In the genomic region with DNA sequence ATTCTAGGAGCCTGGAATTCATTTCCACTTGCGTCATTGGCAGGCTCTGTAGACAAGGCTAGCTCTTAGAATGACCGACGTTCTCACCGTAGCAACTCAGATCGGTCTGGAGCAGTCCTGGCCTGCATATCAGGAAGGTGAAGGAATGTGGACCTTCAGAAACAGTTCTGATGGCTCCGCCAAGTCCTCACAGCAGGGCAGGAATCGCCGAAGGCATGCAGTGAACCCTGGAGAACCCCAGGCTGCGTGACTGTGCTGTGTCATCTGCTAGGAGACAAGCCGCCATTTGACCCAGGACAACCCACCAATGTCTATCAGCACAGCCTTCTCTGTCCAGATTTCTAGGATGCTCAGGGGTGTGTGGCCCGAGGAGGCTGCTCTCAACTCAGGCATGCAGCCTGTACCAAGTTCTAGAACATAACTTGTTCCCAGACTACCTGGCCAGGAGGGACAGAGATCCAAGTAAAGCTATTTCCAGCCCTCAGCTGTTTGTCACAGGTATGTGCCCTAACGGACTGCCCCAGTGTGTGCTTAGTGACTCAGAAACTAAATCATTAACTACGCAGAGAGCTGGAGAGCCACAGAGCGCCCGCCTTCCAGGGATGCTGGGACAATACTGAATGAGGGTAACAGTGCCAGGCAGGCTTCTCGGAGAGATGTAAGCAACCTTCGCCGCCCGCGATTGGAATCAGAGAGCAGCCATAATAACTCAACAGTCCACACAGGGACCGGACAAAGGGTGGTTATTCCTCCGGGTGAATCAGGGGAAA, we compare ENCODE assay signal across 10 mouse cellular contexts. TPM values are rescaled to one million over a fixed set of nuclear protein-coding genes. Genes with fewer than 3 reads are reported as not detected.
A peak's percentile ranks its signal among the peaks of the same experiment; 100 is the strongest.
DNase-seq lines count a peak whose midpoint lies in the region; ATAC-seq and TF ChIP-seq lines count a peak whose summit lies in the region.
"Had no signal": no experiment of that assay in that cellular context is flagged by ENCODE, and none has a peak within 500 bp of the region (broad histone marks: within the 10 kb centered on the region; RNA-seq: fewer than 3 reads in every experiment).

No protein-coding gene starts in this region.

- no peak for TF ChIP-seq CTCF in kidney, adult 2 months (conservative IDR thresholded peaks at IDR 0.05; ENCODE audit: insufficient read depth, insufficient read length, low read depth, low read length)
- TF ChIP-seq CTCF in small intestine, adult 2 months (IDR thresholded peaks at IDR 0.05; ENCODE audit: extremely low read depth, insufficient read length, insufficient replicate concordance, low read depth, low read length), result no peak

- no peak for TF ChIP-seq POLR2A in kidney, adult 2 months (IDR thresholded peaks at IDR 0.05; ENCODE audit: low read depth, low read length)
- TF ChIP-seq POLR2A in small intestine, adult 2 months (IDR thresholded peaks at IDR 0.05; ENCODE audit: low read depth, low read length), result no peak

- H3K4me1 ChIP-seq in kidney, adult 2 months (ENCODE audit: control insufficient read depth, insufficient read depth, low read length), result peaks cover 11% of the 10 kb centered on the region; the same call in 1 of the 2 replicates
- H3K4me1 ChIP-seq in liver, embryonic 13.5 days (replicated peaks), result 0 out of 2 replicates have a peak, but pooled peaks cover 2% of the 10 kb centered on the region
- peaks cover 10% of the 10 kb centered on the region for H3K4me1 ChIP-seq in small intestine, adult 2 months (ENCODE audit: control insufficient read depth, insufficient read depth, insufficient read length, low read length)

- no peaks in the 10 kb centered on the region for H3K9me3 ChIP-seq in liver, embryonic 13.5 days (replicated peaks)
- H3K9me3 ChIP-seq: G1E; midbrain, embryonic 10.5 days had no signal

- no peak overlapping the region for H3K4me3 ChIP-seq in kidney, adult 2 months (ENCODE audit: insufficient read depth, low read depth, low read length)
- no peak overlapping the region for H3K4me3 ChIP-seq in liver, embryonic 13.5 days (replicated peaks)
- peak overlapping the region; percentile 0; the same call in 1 of the 2 replicates for H3K4me3 ChIP-seq in small intestine, adult 2 months (ENCODE audit: low read depth, low read length)
- H3K4me3 ChIP-seq: midbrain, embryonic 10.5 days had no signal

- ATAC-seq in liver, embryonic 13.5 days (ENCODE audit: low read depth), result peak; percentile 76

- DNase-seq in ZHBTc4 (ENCODE audit: low read depth, low spot score), result peak; percentile 68
- peak; percentile 94 for DNase-seq in kidney, adult 2 months
- no peak for DNase-seq in liver, embryonic 13.5 days
- no peak for DNase-seq in thymus, adult 18-20 months
- DNase-seq in right cerebral cortex, postnatal 25 days, result no peak
- DNase-seq in adrenal gland, postnatal 36 days, result no peak
- DNase-seq: adrenal gland, postnatal 14 days had no signal

- H3K4me2 ChIP-seq in liver, embryonic 13.5 days, result peak overlapping the region; percentile 25; the same call in 1 of the 2 replicates

- H3K9ac ChIP-seq in liver, embryonic 13.5 days, result no peak overlapping the region

- H3K27ac ChIP-seq in kidney, adult 2 months (ENCODE audit: insufficient read depth, low read depth, low read length), result peak overlapping the region; percentile 83
- H3K27ac ChIP-seq in liver, embryonic 13.5 days, result peak overlapping the region; percentile 72
- peak overlapping the region; percentile 83 for H3K27ac ChIP-seq in small intestine, adult 2 months (ENCODE audit: insufficient read depth, low read depth, low read length)
- H3K27ac ChIP-seq: midbrain, embryonic 10.5 days had no signal

- H3K36me3 ChIP-seq in kidney, adult 2 months (ENCODE audit: control insufficient read depth, insufficient read depth, low read length), result no peaks in the 10 kb centered on the region
- no peaks in the 10 kb centered on the region for H3K36me3 ChIP-seq in liver, embryonic 13.5 days
- peaks cover 5% of the 10 kb centered on the region for H3K36me3 ChIP-seq in small intestine, adult 2 months (ENCODE audit: control insufficient read depth, insufficient read depth, low read length)

- WGBS in kidney, adult 2 months, result 31% methylated on average over 22 of the region's 22 CpGs
- WGBS in liver, embryonic 13.5 days (ENCODE audit: insufficient replicate concordance), result 66% methylated on average over 22 of the region's 22 CpGs
- WGBS in small intestine, adult 2 months, result 27% methylated on average over 22 of the region's 22 CpGs

- H3K27me3 ChIP-seq in kidney, adult 2 months (replicated peaks; ENCODE audit: control insufficient read depth, insufficient read depth, low read length), result no peaks in the 10 kb centered on the region
- no peaks in the 10 kb centered on the region for H3K27me3 ChIP-seq in liver, embryonic 13.5 days
- no peaks in the 10 kb centered on the region for H3K27me3 ChIP-seq in small intestine, adult 2 months (ENCODE audit: control insufficient read depth, insufficient read depth, low read length)

RNA-seq across cellular contexts. Expression of gene Pard6b, which starts 23.8 kb away (rescaled TPM):
- 41.0 and 44.4 TPM in 2 replicates for polyA plus RNA-seq in kidney, adult 2 months (2012; rRNA removed)
- polyA plus RNA-seq in liver, embryonic 13.5 days (2015; fragmentation: Nextera tagmentation; extraction: Ambion mirVana), result 2.2 and 2.9 TPM in 2 replicates
- 18.2 and 55.5 TPM in 2 replicates for polyA plus RNA-seq in small intestine, adult 2 months (2012; rRNA removed)
- 1 to 10 TPM in 1 of 2 experiments, under 1 TPM in 1; 0.99 to 1.3 TPM for total RNA-seq in adrenal gland, postnatal 36 days (2021)

Comparison
In these comparisons a context has a peak if more than half of its experiments do, and no peak if none do; other contexts are left out.
1. DNase-seq: peak in ZHBTc4 (single experiment) and kidney, adult 2 months (single experiment); none in liver, embryonic 13.5 days (single experiment), thymus, adult 18-20 months (0 of 2), right cerebral cortex, postnatal 25 days (single experiment) and adrenal gland, postnatal 36 days (0 of 2).
2. Peak in every context shown above with its lines, with median percentiles within 50 percentile points of each other: H3K27ac ChIP-seq.